Mouse (Mus musculus): Measurements from ENCODE around the gene Ctnnbip1. TPM values are rescaled to one million over a fixed set of nuclear protein-coding genes. Genes with fewer than 3 reads are reported as not detected.

The Ctnnbip1 gene
- polyA plus RNA-seq, 1 experiment: 57.8 TPM

GRCm38 (mm10) chr4:149586044-149586782 lies 68.2 kb downstream of the Ctnnbip1 start, which contains the start of gene Clstn1:
Clstn1 (plus strand) TSS chr4:149586468.
- H3K36me3 ChIP-seq (ENCODE audit: control insufficient read depth, insufficient read depth): no peaks in the 10 kb centered on the region
- peak within 1 kb of the TSS; percentile 95 for H3ac ChIP-seq (ENCODE audit: control insufficient read depth, insufficient read length, low read depth)
- peaks cover 17% of the 10 kb centered on the region for H3K79me3 ChIP-seq (ENCODE audit: low read depth)
- TF ChIP-seq CTCF (IDR thresholded peaks at IDR 0.05; ENCODE audit: control insufficient read depth, insufficient read depth, insufficient read length) (peak; percentile 8), USF1 (IDR thresholded peaks at IDR 0.05; ENCODE audit: low read depth) (no peak), CEBPB (IDR thresholded peaks at IDR 0.05; ENCODE audit: low read depth) (no peak)
- peaks cover 41% of the 10 kb centered on the region for H3K79me2 ChIP-seq (ENCODE audit: control insufficient read depth, insufficient read depth)
- peak within 1 kb of the TSS; percentile 56 for H3K4me3 ChIP-seq (ENCODE audit: insufficient read depth, poor library complexity, severe bottlenecking)
- peaks cover 16% of the 10 kb centered on the region for H3K27me3 ChIP-seq (ENCODE audit: control insufficient read depth, insufficient read depth, insufficient read length)

GRCm38 (mm10) chr4:149586783-149587595 lies 69.0 kb downstream of the Ctnnbip1 start:
- H3K79me3 ChIP-seq (ENCODE audit: low read depth): peaks cover 17% of the 10 kb centered on the region
- H3K4me3 ChIP-seq (ENCODE audit: insufficient read depth, poor library complexity, severe bottlenecking): peak overlapping the region; percentile 56
- TF ChIP-seq CTCF (IDR thresholded peaks at IDR 0.05; ENCODE audit: control insufficient read depth, insufficient read depth, insufficient read length): no peak
- no peak for TF ChIP-seq MYOG (IDR thresholded peaks at IDR 0.05; ENCODE audit: control insufficient read depth, extremely low read depth, insufficient read length)
- no peak for TF ChIP-seq USF1 (IDR thresholded peaks at IDR 0.05; ENCODE audit: low read depth)
- TF ChIP-seq MYOD1 (IDR thresholded peaks at IDR 0.05; ENCODE audit: control insufficient read depth, insufficient read length, low read depth): no peak
- no peak for TF ChIP-seq FOSL1 (IDR thresholded peaks at IDR 0.05; ENCODE audit: insufficient read depth, low read length, poor library complexity, severe bottlenecking)
- TF ChIP-seq CEBPB (IDR thresholded peaks at IDR 0.05; ENCODE audit: low read depth): no peak
- no peak for TF ChIP-seq MAX (IDR thresholded peaks at IDR 0.05)
- peaks cover 8% of the 10 kb centered on the region for H3K27me3 ChIP-seq (ENCODE audit: control insufficient read depth, insufficient read depth, insufficient read length)
- peak overlapping the region; percentile 95 for H3ac ChIP-seq (ENCODE audit: control insufficient read depth, insufficient read length, low read depth)
- peaks cover 46% of the 10 kb centered on the region for H3K79me2 ChIP-seq (ENCODE audit: control insufficient read depth, insufficient read depth)
- no peaks in the 10 kb centered on the region for H3K36me3 ChIP-seq (ENCODE audit: control insufficient read depth, insufficient read depth)

GRCm38 (mm10) chr4:149587596-149588168 lies 69.6 kb downstream of the Ctnnbip1 start:
- Histone ChIP-seq H3K36me3 (ENCODE audit: control insufficient read depth, insufficient read depth) (no peaks in the 10 kb centered on the region), H3K79me3 (ENCODE audit: low read depth) (peaks cover 17% of the 10 kb centered on the region), H3K79me2 (ENCODE audit: control insufficient read depth, insufficient read depth) (peaks cover 53% of the 10 kb centered on the region), H3K4me3 (ENCODE audit: insufficient read depth, poor library complexity, severe bottlenecking) (peak overlapping the region; percentile 56), H3K27me3 (ENCODE audit: control insufficient read depth, insufficient read depth, insufficient read length) (peaks cover 8% of the 10 kb centered on the region), H3ac (ENCODE audit: control insufficient read depth, insufficient read length, low read depth) (peak overlapping the region; percentile 95)
- TF ChIP-seq CEBPB (IDR thresholded peaks at IDR 0.05; ENCODE audit: low read depth): no peak
- no peak for TF ChIP-seq MYOG (IDR thresholded peaks at IDR 0.05; ENCODE audit: control insufficient read depth, extremely low read depth, insufficient read length)
- no peak for TF ChIP-seq MYOD1 (IDR thresholded peaks at IDR 0.05; ENCODE audit: control insufficient read depth, insufficient read length, low read depth)
- TF ChIP-seq USF1 (IDR thresholded peaks at IDR 0.05; ENCODE audit: low read depth): no peak
- no peak for TF ChIP-seq MAX (IDR thresholded peaks at IDR 0.05)
- TF ChIP-seq CTCF (IDR thresholded peaks at IDR 0.05; ENCODE audit: control insufficient read depth, insufficient read depth, insufficient read length): no peak
- no peak for TF ChIP-seq FOSL1 (IDR thresholded peaks at IDR 0.05; ENCODE audit: insufficient read depth, low read length, poor library complexity, severe bottlenecking)

DNA sequence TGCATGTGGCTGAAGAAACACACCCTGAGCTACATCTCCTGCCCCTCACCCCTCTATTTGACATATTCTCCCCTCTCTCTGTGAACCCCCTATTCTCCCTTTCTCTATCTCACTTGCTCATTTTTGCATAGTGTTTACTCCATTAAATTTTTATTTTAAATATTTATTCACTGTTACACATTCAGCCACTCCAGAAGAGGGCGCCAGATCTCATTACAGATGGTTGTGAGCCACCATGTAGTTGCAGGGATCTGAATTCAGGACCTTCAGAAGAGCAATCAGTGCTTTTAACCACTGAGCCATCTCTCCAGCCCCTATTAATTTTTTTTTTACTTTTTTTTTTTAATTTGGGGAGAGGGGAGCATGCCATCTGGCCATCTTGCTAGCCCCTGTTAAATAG lies 72.2 kb downstream of the Ctnnbip1 start:
- Histone ChIP-seq H3K79me3 (ENCODE audit: low read depth) (peaks cover 20% of the 10 kb centered on the region), H3K79me2 (ENCODE audit: control insufficient read depth, insufficient read depth) (peaks cover 69% of the 10 kb centered on the region), H3K4me3 (ENCODE audit: insufficient read depth, poor library complexity, severe bottlenecking) (no peak overlapping the region), H3K36me3 (ENCODE audit: control insufficient read depth, insufficient read depth) (no peaks in the 10 kb centered on the region), H3ac (ENCODE audit: control insufficient read depth, insufficient read length, low read depth) (no peak overlapping the region), H3K27me3 (ENCODE audit: control insufficient read depth, insufficient read depth, insufficient read length) (peaks cover 3% of the 10 kb centered on the region)
- TF ChIP-seq FOSL1 (IDR thresholded peaks at IDR 0.05; ENCODE audit: insufficient read depth, low read length, poor library complexity, severe bottlenecking): no peak
- no peak for TF ChIP-seq CEBPB (IDR thresholded peaks at IDR 0.05; ENCODE audit: low read depth)
- TF ChIP-seq USF1 (IDR thresholded peaks at IDR 0.05; ENCODE audit: low read depth): no peak
- no peak for TF ChIP-seq MYOD1 (IDR thresholded peaks at IDR 0.05; ENCODE audit: control insufficient read depth, insufficient read length, low read depth)
- TF ChIP-seq MAX (IDR thresholded peaks at IDR 0.05): no peak
- TF ChIP-seq MYOG (IDR thresholded peaks at IDR 0.05; ENCODE audit: control insufficient read depth, extremely low read depth, insufficient read length): no peak
- TF ChIP-seq CTCF (IDR thresholded peaks at IDR 0.05; ENCODE audit: control insufficient read depth, insufficient read depth, insufficient read length): no peak

GRCm38 (mm10) chr4:149591486-149591885 lies 73.5 kb downstream of the Ctnnbip1 start:
- no peaks in the 10 kb centered on the region for H3K36me3 ChIP-seq (ENCODE audit: control insufficient read depth, insufficient read depth)
- H3K79me2 ChIP-seq (ENCODE audit: control insufficient read depth, insufficient read depth): peaks cover 82% of the 10 kb centered on the region
- no peak for TF ChIP-seq USF1 (IDR thresholded peaks at IDR 0.05; ENCODE audit: low read depth)
- no peak for TF ChIP-seq CEBPB (IDR thresholded peaks at IDR 0.05; ENCODE audit: low read depth)
- TF ChIP-seq CTCF (IDR thresholded peaks at IDR 0.05; ENCODE audit: control insufficient read depth, insufficient read depth, insufficient read length): no peak
- no peak for TF ChIP-seq MAX (IDR thresholded peaks at IDR 0.05)
- TF ChIP-seq FOSL1 (IDR thresholded peaks at IDR 0.05; ENCODE audit: insufficient read depth, low read length, poor library complexity, severe bottlenecking): no peak
- no peak for TF ChIP-seq MYOD1 (IDR thresholded peaks at IDR 0.05; ENCODE audit: control insufficient read depth, insufficient read length, low read depth)
- TF ChIP-seq MYOG (IDR thresholded peaks at IDR 0.05; ENCODE audit: control insufficient read depth, extremely low read depth, insufficient read length): no peak
- H3K27me3 ChIP-seq (ENCODE audit: control insufficient read depth, insufficient read depth, insufficient read length): no peaks in the 10 kb centered on the region
- H3K4me3 ChIP-seq (ENCODE audit: insufficient read depth, poor library complexity, severe bottlenecking): no peak overlapping the region
- no peak overlapping the region for H3ac ChIP-seq (ENCODE audit: control insufficient read depth, insufficient read length, low read depth)
- peaks cover 20% of the 10 kb centered on the region for H3K79me3 ChIP-seq (ENCODE audit: low read depth)

All from C2C12 (cell line).